Mouse (Mus musculus): ENCODE measurements around the gene Tia1.

Gene Tia1

DNA sequence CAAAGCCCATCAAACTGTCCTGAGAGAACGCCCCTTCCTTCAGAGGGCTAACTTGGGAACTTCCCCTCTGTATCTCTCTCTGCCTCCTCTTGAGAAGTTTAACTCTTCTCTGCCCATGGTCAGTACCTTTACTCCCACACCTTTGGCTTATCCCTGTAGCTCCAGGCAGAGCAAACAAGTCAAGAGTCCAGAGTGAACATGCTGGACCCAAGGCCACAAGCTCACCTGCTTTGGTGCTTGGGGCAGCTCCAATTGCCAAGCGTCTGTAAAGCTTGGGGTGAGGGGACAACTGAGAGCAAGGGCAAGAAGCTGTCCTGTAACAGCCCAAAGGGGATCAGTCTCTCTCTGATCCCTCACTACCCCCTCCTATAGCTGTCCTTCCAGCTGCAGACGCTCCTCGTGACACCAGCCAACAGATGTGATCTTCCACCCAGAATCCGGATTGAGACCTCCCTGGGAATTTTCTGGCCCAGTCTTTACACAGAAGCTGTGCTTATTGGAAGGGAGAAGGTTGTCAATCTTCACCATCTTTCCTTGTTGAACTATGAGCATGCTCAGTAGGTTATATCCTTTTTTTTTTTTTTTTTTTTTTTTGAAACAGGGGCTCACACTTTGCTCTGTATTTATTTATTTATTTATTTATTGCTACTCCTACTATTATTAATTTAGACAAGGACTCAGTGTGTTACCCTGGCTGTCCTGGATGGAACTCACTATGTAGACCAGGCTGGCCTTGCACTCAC lies 18.5 kb upstream of the Tia1 start:
- ATAC-seq (ENCODE audit: low TSS enrichment), result no peak

GRCm38 (mm10) chr6:86387313-86387712 lies 16.7 kb upstream of the Tia1 start:
- ATAC-seq (ENCODE audit: low TSS enrichment), result no peak

DNA sequence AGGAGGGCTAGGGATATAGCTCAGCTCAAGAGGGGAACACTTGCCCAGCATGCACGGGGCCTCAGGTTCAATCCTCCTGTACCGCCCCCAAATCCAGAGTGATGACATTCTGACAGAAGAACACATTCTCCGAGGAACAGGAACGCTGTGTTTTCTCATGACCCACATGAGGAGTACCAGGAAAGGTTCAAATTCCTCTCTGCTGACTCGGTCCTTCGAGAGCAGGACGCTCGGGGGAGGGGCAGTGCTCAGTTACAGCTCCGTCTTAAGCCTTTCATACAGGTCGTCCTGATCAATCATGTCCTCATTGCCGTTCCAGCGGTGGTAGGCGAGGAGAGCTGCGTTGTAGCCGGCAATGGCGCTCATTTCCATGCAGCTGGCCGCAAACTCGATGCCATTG lies 15.6 kb upstream of the Tia1 start:
- ATAC-seq (ENCODE audit: low TSS enrichment), result no peak

GRCm38 (mm10) chr6:86391326-86391725 lies 12.7 kb upstream of the Tia1 start:
- ATAC-seq (ENCODE audit: low TSS enrichment), result no peak

- no peak for ATAC-seq (ENCODE audit: low TSS enrichment)
Observed at GRCm38 (mm10) chr6:86393187-86393586, 10.8 kb upstream of the Tia1 start.

- ATAC-seq (ENCODE audit: low TSS enrichment), result no peak
Observed at GRCm38 (mm10) chr6:86394078-86394720, 9.8 kb upstream of the Tia1 start.

- no peak for ATAC-seq (ENCODE audit: low TSS enrichment)
Observed at GRCm38 (mm10) chr6:86395021-86395420, 9.0 kb upstream of the Tia1 start.

DNA sequence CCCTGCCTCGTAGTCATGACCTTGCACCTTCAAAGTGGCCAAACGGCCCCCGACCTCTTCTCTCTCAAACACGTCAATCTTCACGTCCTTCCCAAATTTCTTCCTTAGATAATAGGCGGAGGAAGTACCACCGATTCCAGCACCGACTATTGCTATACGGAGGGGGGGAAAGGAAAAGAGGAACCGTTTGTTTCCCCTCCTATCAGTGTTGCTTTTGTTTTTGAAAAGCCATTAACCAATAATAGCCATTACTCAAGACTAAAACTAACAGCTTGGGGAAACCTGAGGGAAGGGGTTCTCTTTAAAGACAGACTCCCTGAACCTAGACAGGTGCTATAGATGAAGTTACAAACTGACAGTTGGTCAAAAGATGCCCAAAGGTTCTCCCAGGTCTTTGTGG lies 8.1 kb upstream of the Tia1 start:
- no peak for ATAC-seq (ENCODE audit: low TSS enrichment)

DNA sequence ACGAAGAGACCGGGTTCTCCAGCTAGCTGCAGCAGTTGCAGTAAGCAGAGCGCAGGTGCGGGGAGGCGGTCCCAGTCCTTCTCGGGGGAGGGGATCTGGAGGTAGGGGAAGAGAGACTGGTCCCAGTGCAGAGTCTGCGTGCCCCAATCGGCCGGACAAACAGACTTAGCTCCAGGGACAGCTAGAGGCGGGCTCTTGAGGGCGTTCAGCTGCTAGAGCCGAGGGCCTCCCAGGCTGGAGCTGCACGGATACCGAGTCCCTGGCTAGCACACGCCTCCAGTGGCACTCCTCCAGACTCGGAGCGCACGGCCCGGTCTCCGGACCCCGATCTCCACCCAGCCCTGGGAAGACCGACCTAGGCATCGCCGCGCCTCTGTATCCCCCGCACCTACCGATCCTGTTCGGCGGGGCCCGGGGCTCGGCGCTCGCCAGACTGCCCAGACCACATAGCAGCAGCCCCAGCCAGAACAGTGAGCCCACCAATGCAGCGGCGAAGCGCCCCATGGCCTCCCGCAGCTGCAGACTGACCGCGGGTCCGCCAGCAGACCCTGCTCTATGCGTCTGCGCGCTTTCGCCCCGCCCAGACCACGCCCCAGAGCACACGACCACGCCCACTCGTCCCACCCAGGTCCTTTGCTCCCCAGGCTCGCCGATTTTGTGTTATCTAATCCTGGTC lies 7.3 kb upstream of the Tia1 start, which contains the start of gene Pcyox1:
Gene Pcyox1 (minus strand): TSS at position 574 of the 676 bp plus-strand sequence.
- peak; percentile 81 for ATAC-seq (ENCODE audit: low TSS enrichment)

- ATAC-seq (ENCODE audit: low TSS enrichment), result no peak
Observed at GRCm38 (mm10) chr6:86397257-86397980, 6.6 kb upstream of the Tia1 start.

DNA sequence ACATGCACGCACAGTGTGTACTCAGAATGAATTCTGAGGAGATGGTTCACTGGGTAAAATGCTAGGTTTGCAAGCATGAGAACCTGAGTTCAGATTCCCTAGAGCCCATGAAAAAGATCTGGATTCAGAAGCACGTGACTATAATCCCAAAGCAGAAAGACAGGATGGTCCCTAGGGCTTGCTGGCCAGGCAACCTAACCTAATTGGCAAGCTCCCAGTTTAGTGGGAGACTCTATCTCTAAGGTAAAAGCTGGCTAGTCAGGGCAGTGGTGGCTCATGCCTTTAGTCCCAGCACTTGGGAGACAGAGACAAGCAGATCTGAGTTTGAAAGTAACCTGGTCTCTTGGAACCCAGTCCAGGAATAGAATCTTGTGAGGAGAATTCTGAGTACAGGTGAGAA lies 5.0 kb upstream of the Tia1 start:
- no peak for ATAC-seq (ENCODE audit: low TSS enrichment)

GRCm38 (mm10) chr6:86399995-86400394 lies 4.0 kb upstream of the Tia1 start:
- ATAC-seq (ENCODE audit: low TSS enrichment), result no peak

DNA sequence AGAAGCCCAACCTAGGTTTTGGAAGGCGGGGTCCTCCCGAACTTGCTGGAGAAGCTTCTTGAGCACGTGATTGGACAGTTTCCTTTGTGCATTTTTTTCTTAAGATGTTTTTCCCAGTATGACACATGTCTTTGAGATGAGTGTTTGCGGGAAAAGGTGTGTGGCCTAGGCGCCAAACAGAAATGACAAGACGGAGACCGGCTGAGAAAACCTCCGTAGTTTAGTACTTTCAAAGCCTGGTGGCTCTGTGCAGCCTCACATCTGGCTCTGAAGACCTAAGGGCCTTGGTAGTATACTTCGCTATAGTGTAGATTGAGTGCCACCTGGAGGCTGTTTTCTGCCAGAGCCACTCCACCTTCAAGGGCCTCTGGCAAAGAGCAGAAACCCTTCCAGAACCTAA lies 3.0 kb upstream of the Tia1 start:
- no peak for ATAC-seq (ENCODE audit: low TSS enrichment)

DNA sequence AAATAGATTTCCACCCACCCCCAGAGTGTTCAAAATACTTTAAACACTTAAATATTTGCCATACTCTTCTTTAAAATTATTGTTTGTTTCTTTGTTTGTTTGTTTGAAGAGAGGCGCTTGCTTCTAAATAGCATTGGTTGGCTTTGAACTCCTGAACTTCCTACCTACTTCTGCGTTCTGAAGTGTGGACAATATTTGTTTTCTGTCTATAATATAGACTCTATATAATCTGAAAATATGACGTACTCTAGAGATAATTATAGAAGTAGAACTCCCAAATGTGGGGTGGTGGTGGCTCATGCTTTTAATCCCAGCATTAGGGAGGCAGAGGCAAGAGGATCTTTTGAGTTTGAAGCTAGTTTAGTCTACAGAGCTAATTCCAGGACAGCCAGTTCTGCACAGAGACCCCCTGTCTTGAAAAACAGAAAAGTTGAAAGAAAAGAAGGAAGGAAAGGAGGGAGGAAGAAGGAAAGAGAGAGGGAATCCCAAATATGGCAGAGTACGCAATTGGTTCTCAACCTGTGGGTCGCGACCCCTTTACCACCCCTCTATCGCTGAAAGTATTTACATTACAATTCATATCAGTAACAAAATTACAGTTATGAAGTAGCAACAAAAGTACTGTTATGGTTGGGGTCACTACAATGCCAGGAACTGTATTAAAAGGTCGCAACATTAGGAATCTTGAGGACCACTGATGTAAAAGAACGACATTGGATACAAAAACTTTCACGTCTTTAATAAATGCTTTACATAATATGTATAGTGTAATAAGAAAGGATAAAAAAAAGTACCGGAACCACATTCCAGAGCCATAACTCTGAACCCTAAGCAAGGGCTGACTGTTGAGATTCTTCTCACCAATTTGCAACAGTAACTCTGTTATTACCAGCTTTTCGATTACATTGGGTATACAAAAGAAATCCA lies 1.1 kb upstream of the Tia1 start:
- ATAC-seq (ENCODE audit: low TSS enrichment), result no peak

GRCm38 (mm10) chr6:86403728-86404099 lies 305 bp upstream of the Tia1 start:
- peak; percentile 45 for ATAC-seq (ENCODE audit: low TSS enrichment)

DNA sequence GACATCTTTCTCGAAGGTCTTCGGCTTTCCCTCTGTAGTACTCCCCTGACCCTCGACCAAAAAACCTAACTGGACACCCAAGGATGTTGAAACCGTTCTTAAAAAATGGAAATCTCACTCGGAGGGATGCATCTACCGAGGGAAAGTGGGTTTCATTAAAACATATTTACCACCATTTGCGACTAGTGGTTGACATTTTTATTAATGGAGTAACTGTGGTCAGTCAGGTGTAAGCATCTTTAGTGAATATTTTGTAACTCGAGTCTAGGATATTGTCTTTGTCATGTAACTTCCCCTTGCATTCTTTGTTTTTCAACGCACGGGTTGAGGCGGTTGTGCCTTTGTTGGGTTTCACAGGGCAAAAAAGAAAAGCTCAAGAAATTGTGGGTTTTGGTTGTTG lies 977 bp downstream of the Tia1 start:
- no peak for ATAC-seq (ENCODE audit: low TSS enrichment)

DNA sequence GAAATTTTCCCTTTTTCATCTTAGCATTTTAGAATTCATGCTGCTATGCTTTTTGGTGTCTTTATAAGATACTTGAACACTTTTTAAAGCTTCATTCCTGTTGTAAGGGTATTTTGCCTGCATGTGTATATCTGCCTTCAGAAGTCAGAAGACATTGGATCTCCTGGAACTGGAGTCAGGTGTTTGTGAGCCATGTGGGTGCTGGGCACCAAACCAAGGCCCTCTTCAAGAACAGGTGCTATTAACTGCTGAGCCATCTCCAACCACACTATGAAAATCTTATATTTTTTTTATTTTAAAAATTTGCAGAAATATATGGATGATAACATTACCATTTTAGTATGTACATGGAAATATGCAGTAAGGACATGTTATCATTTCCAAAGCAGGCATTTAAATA lies 2.3 kb downstream of the Tia1 start:
- ATAC-seq (ENCODE audit: low TSS enrichment), result no peak

- no peak for ATAC-seq (ENCODE audit: low TSS enrichment)
Observed at GRCm38 (mm10) chr6:86418711-86419110, 14.7 kb downstream of the Tia1 start.

- ATAC-seq (ENCODE audit: low TSS enrichment), result no peak
Observed at GRCm38 (mm10) chr6:86419239-86419638, 15.2 kb downstream of the Tia1 start.

- ATAC-seq (ENCODE audit: low TSS enrichment), result no peak
Observed at GRCm38 (mm10) chr6:86420491-86420890, 16.5 kb downstream of the Tia1 start.

DNA sequence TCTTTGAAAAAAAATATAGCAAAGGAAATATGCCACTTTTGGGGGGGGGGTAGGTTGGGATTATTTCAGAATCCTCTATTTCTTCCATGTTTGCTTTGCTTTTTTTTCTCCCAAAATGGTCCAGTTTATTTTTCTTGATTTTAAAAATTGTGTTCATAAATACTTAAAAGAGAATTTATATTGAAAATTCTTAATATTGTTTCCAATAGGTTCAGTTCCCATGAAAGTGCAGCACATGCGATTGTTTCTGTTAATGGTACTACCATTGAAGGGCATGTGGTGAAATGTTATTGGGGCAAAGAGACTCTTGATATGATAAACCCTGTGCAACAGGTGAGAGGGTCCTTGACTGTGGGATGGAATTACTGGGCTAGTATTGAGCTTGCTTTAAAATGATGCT lies 22.3 kb downstream of the Tia1 start, which contains the start of gene Gm44790:
Gene Gm44790 (plus strand): TSS at position 301 of the 400 bp plus-strand sequence.
- ATAC-seq (ENCODE audit: low TSS enrichment), result no peak
